Mouse (Mus musculus) bone marrow, adult 2 months (tissue): ENCODE measurements around the gene Vps54.

Source experiments
- CTCF ChIP-seq: fragments of 200-500 bp; IDR thresholded peaks from 2 replicates; pipeline ENCODE4 v1.5.1; 2011; ENCODE audit warnings: low read length, control low read depth; ENCODE audit not compliant: control insufficient read depth, insufficient read depth
- POLR2A ChIP-seq: fragments of 200-500 bp; IDR thresholded peaks from 2 replicates; pipeline ENCODE4 v1.6.1; 2011; ENCODE audit warnings: low read depth, mild to moderate bottlenecking, control low read depth, low read length, borderline replicate concordance; ENCODE audit not compliant: control insufficient read depth

GRCm38 (mm10) chr11:21326770-21327169 lies 87.7 kb downstream of the Vps54 start:
- no peak for TF ChIP-seq POLR2A
- TF ChIP-seq CTCF: no peak
